Mouse (Mus musculus) heart, postnatal 0 days (tissue): ENCODE measurements around the gene Dock8.

Experiments used
- CTCF ChIP-seq: IDR thresholded peaks from 2 replicates; pipeline ENCODE4 v1.5.1; 2016; ENCODE audit warnings: antibody characterized with exemption, control low read depth, low read depth
- EP300 ChIP-seq: IDR thresholded peaks from 2 replicates; pipeline ENCODE4 v1.6.1; 2016; ENCODE audit warnings: antibody characterized with exemption, low read depth

- TF ChIP-seq CTCF (no peak), EP300 (no peak)
Measured at GRCm38 (mm10) chr19:24987355-24987754, 12.0 kb upstream of the Dock8 start.
